Mouse (Mus musculus): Measurements from ENCODE around the gene Ankk1. TPM values are rescaled to one million over a fixed set of nuclear protein-coding genes. Genes with fewer than 3 reads are reported as not detected.

Gene Ankk1
- not detected in 2 replicates for polyA plus RNA-seq (2015; fragmentation: Nextera tagmentation; extraction: Ambion mirVana)

- no peak within 1 kb of the TSS for H3K27ac ChIP-seq (ENCODE audit: low read depth)
- no peaks in the 10 kb centered on the region for H3K36me3 ChIP-seq (replicated peaks; ENCODE audit: insufficient read depth, low read length)
- no peaks in the 10 kb centered on the region for H3K4me1 ChIP-seq (ENCODE audit: insufficient read depth)
- no peak within 1 kb of the TSS for H3K9ac ChIP-seq (replicated peaks)
- no peak for DNase-seq
- TF ChIP-seq CTCF (IDR thresholded peaks at IDR 0.05; ENCODE audit: low read depth) (no peak), EP300 (IDR thresholded peaks at IDR 0.05; ENCODE audit: low read depth) (no peak)
- WGBS (ENCODE audit: insufficient replicate concordance): 67% methylated on average over 7 of the region's 7 CpGs
- H3K4me2 ChIP-seq (ENCODE audit: low read depth, low read length): no peak within 1 kb of the TSS
- ATAC-seq: no peak
- H3K9me3 ChIP-seq (ENCODE audit: low read length): no peaks in the 10 kb centered on the region
- H3K27me3 ChIP-seq (ENCODE audit: insufficient read depth, low read length): no peaks in the 10 kb centered on the region
- no peak within 1 kb of the TSS for H3K4me3 ChIP-seq (ENCODE audit: low read depth, low read length)
These were observed at the start of gene Ankk1 for GRCm38 (mm10) chr9:49426921-49427320. Gene Ankk1 (minus strand): TSS chr9:49427021.

- Histone ChIP-seq H3K27me3 (ENCODE audit: insufficient read depth, low read length) (no peaks in the 10 kb centered on the region), H3K9ac (replicated peaks) (no peak overlapping the region), H3K4me2 (ENCODE audit: low read depth, low read length) (no peak overlapping the region), H3K36me3 (replicated peaks; ENCODE audit: insufficient read depth, low read length) (no peaks in the 10 kb centered on the region), H3K9me3 (ENCODE audit: low read length) (no peaks in the 10 kb centered on the region), H3K27ac (ENCODE audit: low read depth) (no peak overlapping the region), H3K4me1 (ENCODE audit: insufficient read depth) (no peaks in the 10 kb centered on the region), H3K4me3 (ENCODE audit: low read depth, low read length) (no peak overlapping the region)
- DNase-seq (no peak), ATAC-seq (no peak)
- TF ChIP-seq EP300 (IDR thresholded peaks at IDR 0.05; ENCODE audit: low read depth) (no peak), CTCF (IDR thresholded peaks at IDR 0.05; ENCODE audit: low read depth) (no peak)
- 58% methylated on average over 11 of the region's 11 CpGs for WGBS (ENCODE audit: insufficient replicate concordance)
These were observed 45.3 kb upstream of the Ankk1 start for GRCm38 (mm10) chr9:49472126-49472525.

GRCm38 (mm10) chr9:49470946-49471345, 44.1 kb upstream of the Ankk1 start:
- DNase-seq (no peak), ATAC-seq (no peak)
- no peak overlapping the region for H3K9ac ChIP-seq (replicated peaks)
- H3K36me3 ChIP-seq (replicated peaks; ENCODE audit: insufficient read depth, low read length): no peaks in the 10 kb centered on the region
- no peaks in the 10 kb centered on the region for H3K4me1 ChIP-seq (ENCODE audit: insufficient read depth)
- no peak overlapping the region for H3K27ac ChIP-seq (ENCODE audit: low read depth)
- H3K4me2 ChIP-seq (ENCODE audit: low read depth, low read length): no peak overlapping the region
- no peaks in the 10 kb centered on the region for H3K9me3 ChIP-seq (ENCODE audit: low read length)
- no peak overlapping the region for H3K4me3 ChIP-seq (ENCODE audit: low read depth, low read length)
- TF ChIP-seq EP300 (IDR thresholded peaks at IDR 0.05; ENCODE audit: low read depth) (no peak), CTCF (IDR thresholded peaks at IDR 0.05; ENCODE audit: low read depth) (no peak)
- no peaks in the 10 kb centered on the region for H3K27me3 ChIP-seq (ENCODE audit: insufficient read depth, low read length)
- WGBS (ENCODE audit: insufficient replicate concordance): 81% methylated on average over 6 of the region's 6 CpGs

- TF ChIP-seq EP300 (IDR thresholded peaks at IDR 0.05; ENCODE audit: low read depth): no peak
- no peak for TF ChIP-seq CTCF (IDR thresholded peaks at IDR 0.05; ENCODE audit: low read depth)
- DNase-seq (no peak), ATAC-seq (no peak)
- Histone ChIP-seq H3K27me3 (ENCODE audit: insufficient read depth, low read length) (no peaks in the 10 kb centered on the region), H3K9ac (replicated peaks) (no peak overlapping the region), H3K4me1 (ENCODE audit: insufficient read depth) (no peaks in the 10 kb centered on the region), H3K36me3 (replicated peaks; ENCODE audit: insufficient read depth, low read length) (no peaks in the 10 kb centered on the region), H3K27ac (ENCODE audit: low read depth) (no peak overlapping the region), H3K4me2 (ENCODE audit: low read depth, low read length) (no peak overlapping the region), H3K4me3 (ENCODE audit: low read depth, low read length) (no peak overlapping the region), H3K9me3 (ENCODE audit: low read length) (no peaks in the 10 kb centered on the region)
- WGBS (ENCODE audit: insufficient replicate concordance): 88% methylated on average over 19 of the region's 19 CpGs
These were observed 43.2 kb upstream of the Ankk1 start for GRCm38 (mm10) chr9:49470006-49470405.

GRCm38 (mm10) chr9:49456136-49456535, 29.3 kb upstream of the Ankk1 start:
- H3K4me2 ChIP-seq (ENCODE audit: low read depth, low read length): no peak overlapping the region
- no peak for DNase-seq
- H3K36me3 ChIP-seq (replicated peaks; ENCODE audit: insufficient read depth, low read length): no peaks in the 10 kb centered on the region
- no peak overlapping the region for H3K27ac ChIP-seq (ENCODE audit: low read depth)
- H3K4me3 ChIP-seq (ENCODE audit: low read depth, low read length): no peak overlapping the region
- WGBS (ENCODE audit: insufficient replicate concordance): 78% methylated on average over 3 of the region's 3 CpGs
- no peak for TF ChIP-seq EP300 (IDR thresholded peaks at IDR 0.05; ENCODE audit: low read depth)
- TF ChIP-seq CTCF (IDR thresholded peaks at IDR 0.05; ENCODE audit: low read depth): no peak
- no peaks in the 10 kb centered on the region for H3K27me3 ChIP-seq (ENCODE audit: insufficient read depth, low read length)
- ATAC-seq: no peak
- no peak overlapping the region for H3K9ac ChIP-seq (replicated peaks)
- H3K9me3 ChIP-seq (ENCODE audit: low read length): no peaks in the 10 kb centered on the region
- H3K4me1 ChIP-seq (ENCODE audit: insufficient read depth): no peaks in the 10 kb centered on the region

- ATAC-seq (no peak), DNase-seq (no peak)
- no peaks in the 10 kb centered on the region for H3K4me1 ChIP-seq (ENCODE audit: insufficient read depth)
- H3K9me3 ChIP-seq (ENCODE audit: low read length): no peaks in the 10 kb centered on the region
- no peak overlapping the region for H3K9ac ChIP-seq (replicated peaks)
- no peak overlapping the region for H3K4me3 ChIP-seq (ENCODE audit: low read depth, low read length)
- no peaks in the 10 kb centered on the region for H3K36me3 ChIP-seq (replicated peaks; ENCODE audit: insufficient read depth, low read length)
- H3K27me3 ChIP-seq (ENCODE audit: insufficient read depth, low read length): no peaks in the 10 kb centered on the region
- H3K4me2 ChIP-seq (ENCODE audit: low read depth, low read length): no peak overlapping the region
- TF ChIP-seq EP300 (IDR thresholded peaks at IDR 0.05; ENCODE audit: low read depth): no peak
- TF ChIP-seq CTCF (IDR thresholded peaks at IDR 0.05; ENCODE audit: low read depth): no peak
- 75% methylated on average over 1 of the region's 1 CpGs for WGBS (ENCODE audit: insufficient replicate concordance)
- H3K27ac ChIP-seq (ENCODE audit: low read depth): no peak overlapping the region
These were observed 25.6 kb upstream of the Ankk1 start for GRCm38 (mm10) chr9:49452396-49452795.

GRCm38 (mm10) chr9:49450491-49450890, 23.7 kb upstream of the Ankk1 start:
- H3K4me2 ChIP-seq (ENCODE audit: low read depth, low read length): no peak overlapping the region
- H3K9me3 ChIP-seq (ENCODE audit: low read length): no peaks in the 10 kb centered on the region
- TF ChIP-seq EP300 (IDR thresholded peaks at IDR 0.05; ENCODE audit: low read depth) (no peak), CTCF (IDR thresholded peaks at IDR 0.05; ENCODE audit: low read depth) (no peak)
- H3K9ac ChIP-seq (replicated peaks): no peak overlapping the region
- no peak overlapping the region for H3K4me3 ChIP-seq (ENCODE audit: low read depth, low read length)
- H3K27me3 ChIP-seq (ENCODE audit: insufficient read depth, low read length): no peaks in the 10 kb centered on the region
- ATAC-seq: no peak
- no peaks in the 10 kb centered on the region for H3K4me1 ChIP-seq (ENCODE audit: insufficient read depth)
- H3K27ac ChIP-seq (ENCODE audit: low read depth): no peak overlapping the region
- no peak for DNase-seq
- no peaks in the 10 kb centered on the region for H3K36me3 ChIP-seq (replicated peaks; ENCODE audit: insufficient read depth, low read length)
- WGBS (ENCODE audit: insufficient replicate concordance): 50% methylated on average over 3 of the region's 3 CpGs
